Mouse (Mus musculus) monocyte, adult 2 months (primary cell): ENCODE measurements at regions not wholly inside any gene's neighbourhood (a gene's known extent, or its start where the extent isn't known, plus 50 kb on each side); places are given as distances from the start of the nearest gene placed in this dataset.
A peak's percentile ranks its signal among the peaks of the same experiment; 100 is the strongest.

Experiments
- DNase-seq, 2 experiments: peaks; one replicate each; pipeline ENCODE4 v3.0.0; 2022; ENCODE audit warnings: low spot score in 2 of 2, low read depth in 1 of 2

GRCm38 (mm10) chr14:72853104-72853503, 143.3 kb upstream of the Fndc3a start:
- DNase-seq, result no peak

- no peak for DNase-seq
Observed at GRCm38 (mm10) chr14:72850884-72851283, 141.1 kb upstream of the Fndc3a start.

DNA sequence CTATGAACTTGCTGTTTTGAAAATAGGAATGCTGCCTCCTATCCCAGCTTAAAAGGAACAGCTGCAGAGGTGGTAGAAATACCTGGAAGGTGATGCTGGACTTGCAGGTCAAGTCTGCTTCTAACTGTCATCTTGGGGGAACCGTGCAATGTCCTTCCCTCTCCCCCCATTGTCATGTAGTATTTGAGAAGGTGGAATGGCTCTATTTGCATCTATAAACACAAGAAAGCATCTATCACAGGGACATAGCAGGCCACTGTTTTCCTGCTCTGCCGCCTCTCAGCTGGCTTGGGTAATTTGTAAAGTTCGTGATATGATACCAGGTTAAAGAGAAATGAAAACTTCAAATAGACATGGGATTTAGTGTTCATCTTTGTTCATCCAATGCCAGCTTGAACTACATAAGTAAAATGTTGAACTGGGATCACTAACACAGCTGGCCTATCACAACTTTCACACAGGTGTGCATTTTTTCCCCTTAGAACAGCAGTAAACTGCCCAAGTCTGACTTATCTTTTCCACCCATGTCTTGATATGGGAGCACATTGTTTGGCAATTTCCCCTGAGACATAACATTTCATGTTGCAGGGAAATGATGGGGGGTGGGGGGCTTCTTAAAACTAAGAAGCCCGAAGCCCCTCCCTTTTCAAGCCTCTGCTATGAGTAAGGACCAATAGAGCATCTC, 138.6 kb upstream of the Fndc3a start:
- no peak for DNase-seq

GRCm38 (mm10) chr14:72847466-72847865, 137.7 kb upstream of the Fndc3a start:
- DNase-seq, result no peak

DNA sequence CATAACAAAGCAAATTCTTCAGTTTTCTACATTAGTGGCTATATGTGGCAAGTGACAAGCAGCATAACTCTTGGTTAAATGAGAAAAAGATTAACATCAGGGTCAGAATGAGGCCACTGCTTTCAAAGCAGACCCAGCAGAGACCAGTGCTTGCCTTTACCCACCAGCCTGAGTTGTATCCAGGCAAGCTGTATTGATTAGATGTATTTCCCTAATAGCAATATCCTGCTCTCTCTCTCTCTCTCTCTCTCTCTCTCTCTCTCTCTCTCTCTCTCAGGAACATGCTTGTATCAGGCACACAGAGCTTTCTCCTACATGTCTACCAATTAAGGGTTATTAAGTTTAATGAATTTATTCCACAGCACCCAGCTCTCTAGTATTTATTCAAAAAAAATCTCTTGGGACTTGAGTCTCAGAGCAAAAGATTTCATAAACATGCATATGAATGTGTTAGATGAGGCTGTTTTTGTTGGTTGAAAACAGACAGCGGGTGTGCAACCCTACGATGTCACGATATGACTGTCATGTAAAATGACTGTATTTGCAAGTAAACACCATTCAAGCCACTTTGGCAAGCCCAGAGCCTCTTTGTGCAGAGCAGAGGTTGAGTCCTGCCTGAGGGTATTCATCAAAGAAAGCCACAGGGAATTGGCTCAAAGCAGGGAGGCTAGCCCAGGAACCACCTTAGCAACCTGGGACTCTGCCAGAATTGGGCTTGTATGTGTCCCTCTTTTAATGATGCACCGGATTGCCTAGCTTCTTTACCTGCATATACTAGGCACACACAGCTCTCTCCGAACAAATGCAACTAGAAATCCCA, 136.0 kb upstream of the Fndc3a start:
- no peak for DNase-seq

- DNase-seq, result no peak
Observed at GRCm38 (mm10) chr14:72844753-72845369, 135.1 kb upstream of the Fndc3a start.

DNA sequence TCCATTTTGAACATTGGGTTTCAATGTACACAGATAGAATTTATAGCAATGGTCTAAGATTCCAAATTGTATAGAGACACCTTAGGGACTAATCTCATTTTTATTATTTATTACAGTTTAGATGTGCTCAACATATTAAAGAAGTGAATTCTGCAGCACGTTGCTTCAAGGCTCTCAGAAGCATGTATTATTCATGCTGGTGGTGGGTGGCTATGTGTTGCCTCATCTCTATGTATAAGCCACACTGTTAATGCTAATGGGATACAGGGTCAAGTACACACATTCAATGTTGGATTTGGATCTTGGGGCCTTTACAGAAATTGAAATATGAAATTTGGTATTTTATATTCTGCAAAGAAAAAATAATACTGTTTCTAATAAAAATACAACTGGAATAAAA, 131.9 kb upstream of the Fndc3a start:
- DNase-seq, result no peak

- DNase-seq, result no peak
Observed at GRCm38 (mm10) chr14:72835158-72835557, 125.4 kb upstream of the Fndc3a start.

GRCm38 (mm10) chr14:72829261-72829660, 119.5 kb upstream of the Fndc3a start:
- no peak for DNase-seq

GRCm38 (mm10) chr14:72825549-72825948, 115.7 kb upstream of the Fndc3a start:
- DNase-seq, result peak in 1 of 2 experiments; percentile 21

DNA sequence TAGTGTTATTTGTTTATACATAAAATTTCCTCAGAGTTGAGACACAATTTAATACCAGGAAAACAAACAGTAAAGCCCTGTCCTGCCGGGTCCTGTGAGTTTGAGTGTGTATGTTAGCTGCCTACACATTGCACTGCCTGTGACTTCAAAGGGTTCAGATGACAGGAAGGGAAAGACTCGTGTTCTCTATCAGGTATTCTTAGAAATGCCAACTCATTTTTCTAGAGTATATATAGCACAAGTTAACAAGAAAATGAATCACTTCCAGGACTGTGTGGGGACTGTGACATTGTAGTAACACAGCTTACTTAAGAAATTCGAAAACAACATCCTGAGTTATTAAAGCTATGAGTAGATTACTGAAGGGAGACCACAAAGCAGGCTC, 112.4 kb upstream of the Fndc3a start:
- no peak for DNase-seq

GRCm38 (mm10) chr14:72821517-72822230, 111.9 kb upstream of the Fndc3a start:
- no peak for DNase-seq

DNA sequence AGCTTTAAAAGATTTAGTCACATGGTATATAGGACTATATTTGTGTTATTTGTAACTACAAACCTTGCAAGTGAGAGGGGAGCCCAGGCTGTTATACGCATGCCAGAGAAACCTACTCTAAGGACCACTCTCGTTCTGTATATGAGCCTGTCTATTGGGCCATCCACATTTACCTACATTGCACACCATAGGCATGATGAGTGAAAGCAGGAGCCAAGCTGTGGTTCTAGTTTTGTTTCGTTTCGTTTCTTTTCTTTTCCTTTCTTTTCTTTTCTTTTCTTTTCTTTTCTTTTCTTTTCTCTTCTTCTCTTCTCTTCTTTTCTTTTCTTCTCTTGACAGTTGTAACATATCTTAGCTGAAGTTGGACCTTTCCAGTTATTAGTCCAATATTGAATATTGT, 109.2 kb upstream of the Fndc3a start:
- DNase-seq, result no peak

DNA sequence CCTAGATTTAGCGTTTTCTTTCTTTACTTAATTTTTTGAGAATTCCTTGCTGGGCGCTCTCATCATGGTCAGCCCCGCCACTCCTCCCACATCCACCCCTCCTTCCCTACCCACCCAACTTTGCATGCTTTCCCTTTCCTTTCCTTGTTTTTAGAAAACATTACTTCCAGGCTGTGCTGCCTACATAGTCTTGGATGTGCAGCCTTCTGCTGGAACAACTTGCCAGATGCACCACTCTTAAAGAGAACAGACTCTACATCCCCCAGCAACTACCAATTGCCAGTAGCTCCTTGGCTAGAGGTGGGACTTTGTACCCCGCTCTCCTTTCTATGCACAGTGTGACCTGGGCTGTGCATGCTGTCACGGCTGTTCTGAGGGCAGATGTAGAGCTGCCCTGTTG, 108.0 kb upstream of the Fndc3a start:
- DNase-seq, result no peak

- no peak for DNase-seq
Observed at GRCm38 (mm10) chr14:72816847-72817246, 107.0 kb upstream of the Fndc3a start.

GRCm38 (mm10) chr14:72809138-72809537, 99.3 kb upstream of the Fndc3a start:
- DNase-seq, result no peak

DNA sequence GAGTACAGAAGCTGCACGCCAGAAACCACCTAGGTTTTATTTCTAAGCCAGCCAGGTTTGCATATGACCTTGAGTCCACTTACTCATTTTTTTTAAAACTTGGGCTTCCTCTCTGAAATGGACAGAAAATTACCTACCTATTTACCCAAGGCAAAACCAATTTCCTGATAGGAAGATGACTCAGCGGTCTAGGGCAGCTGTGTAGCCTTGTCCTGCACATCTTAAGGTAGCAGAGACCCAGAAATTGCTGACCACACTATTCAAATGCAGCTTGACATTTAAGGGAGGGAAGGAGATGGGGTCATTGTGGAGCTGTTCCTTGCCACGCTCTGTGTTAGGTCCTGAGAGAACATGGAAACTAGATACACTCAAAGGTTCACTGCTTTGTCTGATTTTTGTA, 98.1 kb upstream of the Fndc3a start:
- no peak for DNase-seq

DNA sequence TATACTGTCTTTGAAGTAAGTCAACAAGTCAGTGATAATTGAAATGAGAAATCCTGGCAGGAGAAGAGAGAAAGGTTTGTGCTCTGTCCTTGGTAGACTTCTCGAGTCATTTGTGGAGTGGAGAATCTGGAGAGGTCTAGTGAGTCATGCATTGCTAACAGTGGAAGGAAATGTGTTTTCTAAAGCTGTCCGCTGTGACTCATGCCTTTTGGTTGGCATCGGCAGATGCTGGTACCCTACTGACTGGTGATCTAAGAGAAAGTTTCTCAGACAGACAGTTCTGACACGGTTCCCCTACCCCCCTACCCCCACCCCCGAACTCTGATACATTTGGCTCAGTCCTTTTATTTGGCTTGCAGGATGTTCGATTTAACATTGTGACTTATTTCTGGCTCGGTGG, 97.5 kb upstream of the Fndc3a start:
- no peak for DNase-seq

GRCm38 (mm10) chr14:72806598-72806997, 96.8 kb upstream of the Fndc3a start:
- DNase-seq, result no peak

- DNase-seq, result no peak
Observed at GRCm38 (mm10) chr14:72803579-72803978, 93.8 kb upstream of the Fndc3a start.

GRCm38 (mm10) chr14:72790654-72791053, 80.9 kb upstream of the Fndc3a start:
- DNase-seq, result no peak

- DNase-seq, result no peak
Observed at GRCm38 (mm10) chr14:72786929-72787328, 77.1 kb upstream of the Fndc3a start.
